Mouse (Mus musculus): Measurements from ENCODE around the gene Gpr141.

The Gpr141 gene

GRCm38 (mm10) chr13:19734597-19734996 is 89.5 kb downstream of the Gpr141 start:
- DNase-seq (ENCODE audit: extremely low read depth, low read depth, low spot score) = no peak

- DNase-seq (ENCODE audit: extremely low read depth, low read depth, low spot score) = no peak
Measured at GRCm38 (mm10) chr13:19730826-19731225, 93.2 kb downstream of the Gpr141 start.

GRCm38 (mm10) chr13:19718954-19719353 is 105.1 kb downstream of the Gpr141 start:
- no peak for DNase-seq (ENCODE audit: extremely low read depth, low read depth, low spot score)

GRCm38 (mm10) chr13:19717201-19717600 is 106.9 kb downstream of the Gpr141 start:
- no peak for DNase-seq (ENCODE audit: extremely low read depth, low read depth, low spot score)

- no peak for DNase-seq (ENCODE audit: extremely low read depth, low read depth, low spot score)
Measured at GRCm38 (mm10) chr13:19703806-19704205, 120.3 kb downstream of the Gpr141 start.

GRCm38 (mm10) chr13:19701443-19702078 is 122.5 kb downstream of the Gpr141 start:
- DNase-seq (ENCODE audit: extremely low read depth, low read depth, low spot score) = no peak

- no peak for DNase-seq (ENCODE audit: extremely low read depth, low read depth, low spot score)
Measured at GRCm38 (mm10) chr13:19700733-19701442, 123.2 kb downstream of the Gpr141 start.

All from fat pad, adult 2 months (tissue).